Mouse (Mus musculus) limb, embryonic 14.5 days (tissue): ENCODE measurements around the gene Map4k2. TPM values are rescaled to one million over a fixed set of nuclear protein-coding genes. Genes with fewer than 3 reads are reported as not detected.

Experiments
- ATAC-seq: fragments of 200-750 bp; cut with Nextera tagmentation; 2 replicates; pipeline ENCODE4 v1.8.0; 2017; ENCODE audit warnings: low read depth, moderate number of reproducible peaks, moderate TSS enrichment; ENCODE audit not compliant: low FRiP score
- DNase-seq: peaks from one replicate; pipeline ENCODE4 v3.0.0-alpha.2; 2015; ENCODE audit warnings: low spot score
- H3K27ac ChIP-seq: fragments of 300-500 bp; sonication (generic); replicated peaks from 2 replicates; pipeline ENCODE4 v1.5.1; 2014; ENCODE audit warnings: low read depth, mild to moderate bottlenecking, low read length, moderate library complexity, mixed read lengths
- H3K27me3 ChIP-seq: fragments of 300-500 bp; sonication (generic); 2 replicates; pipeline ENCODE4 v1.6.1; 2014; ENCODE audit warnings: low read length, mixed read lengths; ENCODE audit not compliant: control insufficient read depth, insufficient read depth
- H3K36me3 ChIP-seq: fragments of 300-500 bp; sonication (generic); 2 replicates; pipeline ENCODE4 v1.6.1; 2014; ENCODE audit warnings: mild to moderate bottlenecking, low read length, moderate library complexity, mixed read lengths; ENCODE audit not compliant: control insufficient read depth, insufficient read depth
- H3K4me1 ChIP-seq: fragments of 300-500 bp; sonication (generic); 2 replicates; pipeline ENCODE4 v1.6.1; 2014; ENCODE audit warnings: antibody characterized with exemption, low read length, mixed read lengths; ENCODE audit not compliant: control insufficient read depth, insufficient read depth
- H3K4me2 ChIP-seq: fragments of 300-500 bp; sonication (generic); replicated peaks from 2 replicates; pipeline ENCODE4 v1.6.1; 2014; ENCODE audit warnings: low read depth, mild to moderate bottlenecking, low read length, moderate library complexity; ENCODE audit not compliant: severe bottlenecking
- H3K4me3 ChIP-seq: fragments of 300-500 bp; sonication (generic); replicated peaks from 2 replicates; pipeline ENCODE4 v1.5.1; 2014; ENCODE audit warnings: low read length
- H3K9ac ChIP-seq: fragments of 300-500 bp; sonication (generic); 2 replicates; pipeline ENCODE4 v1.6.1; 2014; ENCODE audit warnings: mild to moderate bottlenecking, low read depth, low read length, moderate library complexity; ENCODE audit not compliant: severe bottlenecking
- H3K9me3 ChIP-seq: fragments of 300-500 bp; sonication (generic); 2 replicates; pipeline ENCODE4 v1.6.1; 2016; ENCODE audit warnings: low read length; ENCODE audit not compliant: control insufficient read depth
- POLR2A ChIP-seq: fragments of 200-500 bp; IDR thresholded peaks from 2 replicates; pipeline ENCODE4 v1.8.0; 2012; ENCODE audit warnings: inconsistent platforms, mild to moderate bottlenecking, moderate library complexity, borderline replicate concordance; ENCODE audit not compliant: insufficient read depth, insufficient read length; ENCODE audit errors: extremely low read depth
- WGBS: fragments of 180-500 bp; shearing (Covaris S2); extraction: QIAGEN DNeasy Blood & Tissue Kit; methylation state at CpG from one replicate; pipeline ENCODE4 v1.1.7; 2014; 5-methylcytosine and 5-hydroxymethylcytosine counted together
- polyA plus RNA-seq, 2 experiments: library from polyadenylated mRNA; depleted of rRNA in 1 of 2; stranded (reverse) in 1 of 2; unstranded in 1 of 2; fragments of >200 nt; fragmentation: Nextera tagmentation in 1 of 2; extraction: Ambion mirVana in 1 of 2; gene quantifications; 2 replicates each; pipeline versions ENCODE4 v1.2.1 to v1.2.3; 2012 to 2014

Gene Map4k2
- polyA plus RNA-seq, 2 experiments, result 8.8 to 90.4 TPM

DNA sequence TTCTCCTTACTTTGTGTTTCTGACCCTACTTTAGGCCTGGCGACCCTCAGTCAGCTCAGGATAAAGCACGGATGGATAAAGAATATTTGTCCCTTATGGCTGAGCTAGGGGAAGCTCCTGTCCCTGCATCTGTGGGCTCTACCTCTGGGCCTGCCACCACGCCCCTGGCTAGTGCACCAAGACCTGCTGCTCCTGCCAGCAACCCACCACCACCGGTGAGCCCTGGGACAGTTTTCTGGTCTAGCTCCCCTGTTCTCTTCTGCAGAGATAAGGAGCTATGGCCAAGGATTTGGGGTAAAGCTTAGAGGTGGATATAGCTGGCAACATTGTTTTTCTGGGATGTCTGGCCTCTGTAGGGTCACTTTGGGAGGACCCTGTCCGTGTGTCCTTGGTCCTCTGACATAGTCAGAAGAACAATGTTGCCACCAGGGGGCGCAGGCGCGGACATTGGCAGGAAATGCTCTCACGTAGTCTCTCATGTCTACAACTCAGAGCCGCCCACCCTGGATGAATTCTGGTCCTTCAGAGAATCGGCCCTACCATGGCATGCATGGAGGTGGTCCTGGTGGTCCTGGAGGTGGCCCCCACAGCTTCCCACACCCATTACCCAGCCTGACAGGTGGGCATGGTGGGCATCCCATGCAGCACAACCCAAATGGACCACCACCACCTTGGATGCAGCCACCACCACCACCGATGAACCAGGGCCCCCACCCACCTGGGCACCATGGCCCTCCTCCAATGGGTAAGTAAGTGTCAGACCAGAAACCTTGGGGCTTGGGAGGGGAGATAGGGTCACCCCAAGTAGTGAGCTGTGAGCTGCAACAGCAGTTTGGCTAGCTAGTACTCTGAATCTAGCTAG is 32.8 kb downstream of the Map4k2 start:
- H3K27ac ChIP-seq, result no peak overlapping the region
- no peak overlapping the region for H3K4me3 ChIP-seq
- WGBS, result 71% methylated on average over 12 of the region's 12 CpGs
- ATAC-seq, result peak; percentile 38; the same call in 1 of the 2 replicates
- no peak overlapping the region for H3K9ac ChIP-seq
- DNase-seq, result peak; percentile 70
- no peaks in the 10 kb centered on the region for H3K4me1 ChIP-seq
- TF ChIP-seq POLR2A, result no peak
- no peaks in the 10 kb centered on the region for H3K9me3 ChIP-seq
- H3K36me3 ChIP-seq, result peaks cover 98% of the 10 kb centered on the region
- H3K27me3 ChIP-seq, result no peaks in the 10 kb centered on the region
- H3K4me2 ChIP-seq, result no peak overlapping the region

DNA sequence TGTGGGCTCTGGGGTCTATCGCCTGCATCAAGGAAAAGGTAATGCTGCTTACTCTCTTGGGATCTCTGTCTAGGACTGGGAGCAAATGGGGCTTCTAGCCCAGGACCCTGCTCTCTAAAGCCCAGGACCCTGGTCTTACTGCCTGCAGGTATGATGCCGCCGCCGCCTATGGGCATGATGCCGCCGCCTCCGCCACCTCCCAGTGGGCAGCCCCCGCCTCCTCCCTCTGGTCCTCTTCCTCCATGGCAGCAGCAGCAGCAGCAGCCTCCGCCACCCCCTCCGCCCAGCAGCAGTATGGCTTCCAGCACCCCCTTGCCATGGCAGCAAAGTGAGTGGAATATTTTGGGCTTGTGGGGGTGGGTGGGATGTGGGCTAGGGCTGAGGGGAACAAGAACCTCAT is 33.6 kb downstream of the Map4k2 start:
- Histone ChIP-seq H3K4me3 (no peak overlapping the region), H3K9ac (no peak overlapping the region), H3K4me1 (no peaks in the 10 kb centered on the region), H3K27ac (no peak overlapping the region), H3K36me3 (peaks cover 96% of the 10 kb centered on the region), H3K9me3 (no peaks in the 10 kb centered on the region), H3K4me2 (no peak overlapping the region), H3K27me3 (no peaks in the 10 kb centered on the region)
- ATAC-seq (no peak), DNase-seq (no peak)
- TF ChIP-seq POLR2A, result no peak
- 97% methylated on average over 3 of the region's 10 CpGs for WGBS

GRCm38 (mm10) chr19:6375423-6376254 is 34.7 kb downstream of the Map4k2 start:
- Histone ChIP-seq H3K27me3 (no peaks in the 10 kb centered on the region), H3K27ac (no peak overlapping the region), H3K4me2 (no peak overlapping the region), H3K4me1 (no peaks in the 10 kb centered on the region), H3K9me3 (no peaks in the 10 kb centered on the region), H3K4me3 (no peak overlapping the region), H3K9ac (no peak overlapping the region), H3K36me3 (peaks cover 87% of the 10 kb centered on the region)
- no peak for TF ChIP-seq POLR2A
- DNase-seq (no peak), ATAC-seq (no peak; the same call in 1 of the 2 replicates)
- WGBS, result 94% methylated on average over 18 of the region's 42 CpGs

GRCm38 (mm10) chr19:6376255-6376564 is 35.3 kb downstream of the Map4k2 start:
- no peaks in the 10 kb centered on the region for H3K9me3 ChIP-seq
- no peak overlapping the region for H3K4me2 ChIP-seq
- DNase-seq, result no peak
- H3K9ac ChIP-seq, result no peak overlapping the region
- TF ChIP-seq POLR2A, result no peak
- H3K4me1 ChIP-seq, result no peaks in the 10 kb centered on the region
- peaks cover 81% of the 10 kb centered on the region for H3K36me3 ChIP-seq
- no peak overlapping the region for H3K27ac ChIP-seq
- no peaks in the 10 kb centered on the region for H3K27me3 ChIP-seq
- no peak overlapping the region for H3K4me3 ChIP-seq
- WGBS, result 83% methylated on average over 14 of the region's 14 CpGs
- ATAC-seq, result no peak

DNA sequence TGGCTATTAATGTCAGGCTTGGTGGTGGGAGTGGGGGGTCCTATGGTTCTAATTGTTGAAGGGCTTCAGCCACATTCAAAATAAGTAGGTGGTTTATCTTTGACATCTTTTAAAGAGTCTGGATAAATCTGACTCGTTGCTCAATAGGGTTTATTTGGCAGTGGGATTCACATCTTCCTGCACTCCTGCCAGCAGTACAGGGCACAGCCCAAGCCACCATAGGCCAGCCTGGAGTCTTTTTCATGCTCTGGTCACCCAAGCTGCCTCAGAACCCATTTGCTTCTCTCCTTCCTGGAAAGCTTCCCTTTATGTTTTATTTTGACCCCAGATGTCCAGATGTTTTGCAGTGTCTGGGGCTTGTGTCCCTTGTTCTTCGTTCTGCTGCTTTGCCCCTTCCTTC is 35.7 kb downstream of the Map4k2 start:
- no peak for ATAC-seq

More for the DNA sequence above, 35.7 kb downstream of the Map4k2 start:
- Histone ChIP-seq H3K9me3 (no peaks in the 10 kb centered on the region), H3K27ac (no peak overlapping the region), H3K36me3 (peaks cover 77% of the 10 kb centered on the region), H3K4me1 (no peaks in the 10 kb centered on the region), H3K27me3 (no peaks in the 10 kb centered on the region), H3K9ac (no peak overlapping the region), H3K4me2 (no peak overlapping the region), H3K4me3 (no peak overlapping the region)
- TF ChIP-seq POLR2A, result no peak
- DNase-seq, result no peak
- 89% methylated on average over 2 of the region's 2 CpGs for WGBS
